Mouse (Mus musculus): Measurements from ENCODE around the gene Cdc42bpg. TPM values are rescaled to one million over a fixed set of nuclear protein-coding genes. Genes with fewer than 3 reads are reported as not detected.

Gene Cdc42bpg
- polyA plus RNA-seq, 1 experiment: not detected

- WGBS: 65% methylated on average over 8 of the region's 8 CpGs
- no peak overlapping the region for H3K4me3 ChIP-seq (ENCODE audit: insufficient read depth, low read depth, low read length)
- no peaks in the 10 kb centered on the region for H3K4me1 ChIP-seq (ENCODE audit: control insufficient read depth, insufficient read depth, low read length)
- H3K27ac ChIP-seq (ENCODE audit: insufficient read depth, low read depth, low read length): no peak overlapping the region
- TF ChIP-seq CTCF (IDR thresholded peaks at IDR 0.05; ENCODE audit: insufficient read depth, low read depth, low read length): no peak
- TF ChIP-seq POLR2A (IDR thresholded peaks at IDR 0.05; ENCODE audit: insufficient read depth, low read depth, low read length): no peak
Observed at GRCm38 (mm10) chr19:6314513-6314912, 8.3 kb downstream of the Cdc42bpg start.

GRCm38 (mm10) chr19:6315573-6315972 lies 9.3 kb downstream of the Cdc42bpg start:
- 67% methylated on average over 14 of the region's 14 CpGs for WGBS
- H3K4me3 ChIP-seq (ENCODE audit: insufficient read depth, low read depth, low read length): no peak overlapping the region
- H3K4me1 ChIP-seq (ENCODE audit: control insufficient read depth, insufficient read depth, low read length): no peaks in the 10 kb centered on the region

GRCm38 (mm10) chr19:6318145-6318544 lies 11.9 kb downstream of the Cdc42bpg start:
- no peak for TF ChIP-seq CTCF (IDR thresholded peaks at IDR 0.05; ENCODE audit: insufficient read depth, low read depth, low read length)
- no peak for TF ChIP-seq POLR2A (IDR thresholded peaks at IDR 0.05; ENCODE audit: insufficient read depth, low read depth, low read length)
- H3K4me1 ChIP-seq (ENCODE audit: control insufficient read depth, insufficient read depth, low read length): peaks cover 9% of the 10 kb centered on the region
- no peak overlapping the region for H3K27ac ChIP-seq (ENCODE audit: insufficient read depth, low read depth, low read length)
- 92% methylated on average over 12 of the region's 12 CpGs for whole genome bisulfite sequencing
- no peak overlapping the region for H3K4me3 ChIP-seq (ENCODE audit: insufficient read depth, low read depth, low read length)

More at GRCm38 (mm10) chr19:6315573-6315972, 9.3 kb downstream of the Cdc42bpg start:
- H3K27ac ChIP-seq (ENCODE audit: insufficient read depth, low read depth, low read length): no peak overlapping the region
- TF ChIP-seq POLR2A (IDR thresholded peaks at IDR 0.05; ENCODE audit: insufficient read depth, low read depth, low read length): no peak
- TF ChIP-seq CTCF (IDR thresholded peaks at IDR 0.05; ENCODE audit: insufficient read depth, low read depth, low read length): no peak

- no peak overlapping the region for H3K4me3 ChIP-seq (ENCODE audit: insufficient read depth, low read depth, low read length)
- H3K27ac ChIP-seq (ENCODE audit: insufficient read depth, low read depth, low read length): no peak overlapping the region
- 85% methylated on average over 8 of the region's 8 CpGs for WGBS
- TF ChIP-seq CTCF (IDR thresholded peaks at IDR 0.05; ENCODE audit: insufficient read depth, low read depth, low read length): no peak
- no peak for TF ChIP-seq POLR2A (IDR thresholded peaks at IDR 0.05; ENCODE audit: insufficient read depth, low read depth, low read length)
- H3K4me1 ChIP-seq (ENCODE audit: control insufficient read depth, insufficient read depth, low read length): peaks cover 9% of the 10 kb centered on the region
Observed at GRCm38 (mm10) chr19:6321358-6321757, 15.1 kb downstream of the Cdc42bpg start.

GRCm38 (mm10) chr19:6321786-6322621 lies 15.7 kb downstream of the Cdc42bpg start:
- Histone ChIP-seq H3K27ac (ENCODE audit: insufficient read depth, low read depth, low read length) (no peak overlapping the region), H3K4me1 (ENCODE audit: control insufficient read depth, insufficient read depth, low read length) (peaks cover 9% of the 10 kb centered on the region), H3K4me3 (ENCODE audit: insufficient read depth, low read depth, low read length) (0 out of 2 replicates have a peak overlapping the region, but pooled peaks have one; percentile 10)
- WGBS: 76% methylated on average over 33 of the region's 33 CpGs
- TF ChIP-seq CTCF (IDR thresholded peaks at IDR 0.05; ENCODE audit: insufficient read depth, low read depth, low read length) (no peak), POLR2A (IDR thresholded peaks at IDR 0.05; ENCODE audit: insufficient read depth, low read depth, low read length) (no peak)

- no peak for TF ChIP-seq CTCF (IDR thresholded peaks at IDR 0.05; ENCODE audit: insufficient read depth, low read depth, low read length)
- TF ChIP-seq POLR2A (IDR thresholded peaks at IDR 0.05; ENCODE audit: insufficient read depth, low read depth, low read length): no peak
- H3K4me3 ChIP-seq (ENCODE audit: insufficient read depth, low read depth, low read length): no peak overlapping the region
- 77% methylated on average over 9 of the region's 9 CpGs for WGBS
- H3K4me1 ChIP-seq (ENCODE audit: control insufficient read depth, insufficient read depth, low read length): peaks cover 9% of the 10 kb centered on the region
- H3K27ac ChIP-seq (ENCODE audit: insufficient read depth, low read depth, low read length): no peak overlapping the region
Observed at GRCm38 (mm10) chr19:6324751-6325150, 18.5 kb downstream of the Cdc42bpg start.

GRCm38 (mm10) chr19:6331178-6331577 lies 24.9 kb downstream of the Cdc42bpg start:
- no peak overlapping the region for H3K4me3 ChIP-seq (ENCODE audit: insufficient read depth, low read depth, low read length)
- no peak for TF ChIP-seq POLR2A (IDR thresholded peaks at IDR 0.05; ENCODE audit: insufficient read depth, low read depth, low read length)
- TF ChIP-seq CTCF (IDR thresholded peaks at IDR 0.05; ENCODE audit: insufficient read depth, low read depth, low read length): no peak
- no peak overlapping the region for H3K27ac ChIP-seq (ENCODE audit: insufficient read depth, low read depth, low read length)
- 56% methylated on average over 5 of the region's 5 CpGs for WGBS
- peaks cover 11% of the 10 kb centered on the region for H3K4me1 ChIP-seq (ENCODE audit: control insufficient read depth, insufficient read depth, low read length)

GRCm38 (mm10) chr19:6331719-6332516 lies 25.7 kb downstream of the Cdc42bpg start:
- Histone ChIP-seq H3K27ac (ENCODE audit: insufficient read depth, low read depth, low read length) (no peak overlapping the region), H3K4me1 (ENCODE audit: control insufficient read depth, insufficient read depth, low read length) (peaks cover 18% of the 10 kb centered on the region), H3K4me3 (ENCODE audit: insufficient read depth, low read depth, low read length) (no peak overlapping the region; the same call in 1 of the 2 replicates)
- WGBS: 19% methylated on average over 13 of the region's 13 CpGs
- TF ChIP-seq CTCF (IDR thresholded peaks at IDR 0.05; ENCODE audit: insufficient read depth, low read depth, low read length) (no peak), POLR2A (IDR thresholded peaks at IDR 0.05; ENCODE audit: insufficient read depth, low read depth, low read length) (no peak)
